Mouse (Mus musculus) mouse embryonic stem cell (cell line): ENCODE measurements around the gene Tpo.

Source experiments
- in situ Hi-C, 2 experiments: fragments of 300-500 bp; cut with MboI; formaldehyde crosslinking; loops; 1 replicate in 1 of 2; 3 replicates in 1 of 2; pipeline ENCODE4 v1.14.3; 2019 to 2020; ENCODE audit warnings: low sequenced_read_pairs in 2 of 2, low pct_unique_long_range_greater_than_20kb in 1 of 2, mixed read lengths in 1 of 2; ENCODE audit not compliant: unreplicated experiment in 1 of 2

The Tpo gene

GRCm38 (mm10) chr12:30132524-30132923, at the start of gene Tpo:
Gene Tpo (minus strand): TSS chr12:30132624.
- in situ Hi-C loops: no loop called here

GRCm38 (mm10) chr12:30181721-30182120, 49.3 kb upstream of the Tpo start:
- in situ Hi-C loops: no loop called here

- in situ Hi-C loops: no loop called here
Measured at GRCm38 (mm10) chr12:30179623-30180022, 47.2 kb upstream of the Tpo start.

- in situ Hi-C loops: no loop called here
Measured at GRCm38 (mm10) chr12:30177966-30178365, 45.5 kb upstream of the Tpo start.

- in situ Hi-C loops: no loop called here
Measured at GRCm38 (mm10) chr12:30177529-30177928, 45.1 kb upstream of the Tpo start.

GRCm38 (mm10) chr12:30168491-30168890, 36.1 kb upstream of the Tpo start:
- in situ Hi-C loops: no loop called here

- in situ Hi-C loops: no loop called here
Measured at GRCm38 (mm10) chr12:30164538-30164937, 32.1 kb upstream of the Tpo start.

GRCm38 (mm10) chr12:30164005-30164404, 31.6 kb upstream of the Tpo start:
- in situ Hi-C loops: no loop called here

- in situ Hi-C loops: no loop called here
Measured at GRCm38 (mm10) chr12:30161731-30162406, 29.4 kb upstream of the Tpo start.

- in situ Hi-C loops: no loop called here
Measured at GRCm38 (mm10) chr12:30160475-30160874, 28.1 kb upstream of the Tpo start.

- in situ Hi-C loops: no loop called here
Measured at GRCm38 (mm10) chr12:30159788-30160187, 27.4 kb upstream of the Tpo start.

- in situ Hi-C loops: no loop called here
Measured at GRCm38 (mm10) chr12:30154079-30154673, 21.8 kb upstream of the Tpo start.

- in situ Hi-C loops: no loop called here
Measured at GRCm38 (mm10) chr12:30142085-30142484, 9.7 kb upstream of the Tpo start.

- in situ Hi-C loops: no loop called here
Measured at GRCm38 (mm10) chr12:30129411-30129716, 3.1 kb downstream of the Tpo start.

- in situ Hi-C loops: no loop called here
Measured at GRCm38 (mm10) chr12:30128561-30129410, 3.6 kb downstream of the Tpo start.

- in situ Hi-C loops: no loop called here
Measured at GRCm38 (mm10) chr12:30122347-30122746, 10.1 kb downstream of the Tpo start.

- in situ Hi-C loops: no loop called here
Measured at GRCm38 (mm10) chr12:30112271-30112670, 20.2 kb downstream of the Tpo start.

- in situ Hi-C loops: no loop called here
Measured at GRCm38 (mm10) chr12:30109646-30110605, 22.5 kb downstream of the Tpo start.
